Mouse (Mus musculus): ENCODE measurements around the gene Cyth3. TPM values are rescaled to one million over a fixed set of nuclear protein-coding genes. Genes with fewer than 3 reads are reported as not detected.

The Cyth3 gene
- polyA plus RNA-seq, 1 experiment from 2014 or later, result 41.6 TPM

DNA sequence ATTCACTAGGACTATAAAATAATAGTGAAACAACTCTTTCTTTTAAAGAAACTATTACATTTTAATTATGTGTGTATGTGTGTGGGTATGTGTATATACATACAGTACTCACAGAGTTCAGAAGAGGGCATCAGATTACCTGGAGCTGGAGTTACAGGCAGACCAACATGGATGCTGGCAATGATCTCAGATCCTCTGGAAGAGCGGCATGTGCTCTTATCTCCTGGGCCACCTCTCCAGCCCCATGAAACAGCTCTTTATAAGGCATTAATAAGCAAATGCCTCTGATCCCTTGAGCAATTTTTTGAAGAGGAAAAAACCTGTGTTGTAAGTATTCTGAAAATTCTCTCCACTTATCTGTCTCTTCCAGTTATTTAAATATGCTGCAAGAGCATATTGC, 43.8 kb downstream of the Cyth3 start:
- no peak overlapping the region for H3K4me2 ChIP-seq (ENCODE audit: low read length)
- no peaks in the 10 kb centered on the region for H3K9me3 ChIP-seq (ENCODE audit: control insufficient read depth, low read length)
- H3K27me3 ChIP-seq (replicated peaks; ENCODE audit: control insufficient read depth, insufficient read depth, low read length), result no peaks in the 10 kb centered on the region
- ATAC-seq, result no peak
- H3K9ac ChIP-seq (ENCODE audit: low read depth, low read length), result no peak overlapping the region
- H3K36me3 ChIP-seq (ENCODE audit: control insufficient read depth, insufficient read depth, low read length), result no peaks in the 10 kb centered on the region
- H3K4me3 ChIP-seq (ENCODE audit: low read length), result no peak overlapping the region
- WGBS, result 87% methylated on average over 1 of the region's 1 CpGs
- H3K27ac ChIP-seq (ENCODE audit: low read depth, low read length), result no peak overlapping the region
- H3K4me1 ChIP-seq (ENCODE audit: control insufficient read depth, insufficient read depth, low read depth, low read length), result no peaks in the 10 kb centered on the region; the same call in 1 of the 2 replicates

DNA sequence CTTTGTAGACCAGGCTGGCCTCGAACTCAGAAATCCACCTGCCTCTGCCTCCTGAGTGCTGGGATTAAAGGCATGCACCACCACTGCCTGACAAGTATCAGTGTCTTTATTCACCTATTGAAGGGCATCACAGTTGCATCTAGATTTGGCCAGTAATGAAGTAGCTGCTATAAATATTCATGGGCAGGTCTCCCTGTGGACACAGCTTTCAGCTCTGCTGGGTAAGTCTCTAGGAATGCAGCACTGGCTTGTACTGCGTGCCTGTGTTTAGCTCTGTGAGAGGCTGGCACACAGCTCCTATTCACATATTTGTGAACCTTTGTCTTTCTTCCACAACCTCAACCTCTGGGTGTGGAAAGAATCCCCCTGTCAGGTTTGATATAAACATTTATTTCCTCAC, 46.6 kb downstream of the Cyth3 start:
- Histone ChIP-seq H3K27ac (ENCODE audit: low read depth, low read length) (no peak overlapping the region), H3K9me3 (ENCODE audit: control insufficient read depth, low read length) (no peaks in the 10 kb centered on the region), H3K27me3 (replicated peaks; ENCODE audit: control insufficient read depth, insufficient read depth, low read length) (no peaks in the 10 kb centered on the region), H3K36me3 (ENCODE audit: control insufficient read depth, insufficient read depth, low read length) (no peaks in the 10 kb centered on the region), H3K4me1 (ENCODE audit: control insufficient read depth, insufficient read depth, low read depth, low read length) (no peaks in the 10 kb centered on the region; the same call in 1 of the 2 replicates), H3K9ac (ENCODE audit: low read depth, low read length) (no peak overlapping the region), H3K4me3 (ENCODE audit: low read length) (no peak overlapping the region), H3K4me2 (ENCODE audit: low read length) (no peak overlapping the region)
- no peak for ATAC-seq
- 29% methylated on average over 2 of the region's 2 CpGs for WGBS

DNA sequence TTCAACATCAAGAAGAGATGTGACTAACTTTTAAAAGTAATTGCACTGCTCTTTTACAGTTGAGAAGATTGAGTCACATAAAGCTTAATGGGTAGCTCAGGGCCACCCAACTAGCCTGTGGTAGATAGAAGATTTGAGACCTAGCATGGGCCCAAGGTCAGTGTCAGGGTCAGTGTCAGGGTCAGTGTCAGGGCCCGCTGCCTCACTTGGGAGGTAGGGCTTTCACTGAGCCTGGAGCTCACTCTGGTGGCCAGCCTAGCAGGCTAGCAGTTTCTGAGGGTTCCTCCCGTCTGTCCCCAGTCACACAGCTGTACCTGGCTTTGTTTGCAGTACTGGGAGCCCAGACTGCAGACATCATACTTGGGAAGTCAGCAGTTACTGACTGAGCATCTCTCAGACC, 47.1 kb downstream of the Cyth3 start:
- H3K9me3 ChIP-seq (ENCODE audit: control insufficient read depth, low read length), result no peaks in the 10 kb centered on the region
- no peak overlapping the region for H3K27ac ChIP-seq (ENCODE audit: low read depth, low read length)
- no peaks in the 10 kb centered on the region for H3K36me3 ChIP-seq (ENCODE audit: control insufficient read depth, insufficient read depth, low read length)
- H3K9ac ChIP-seq (ENCODE audit: low read depth, low read length), result no peak overlapping the region
- H3K27me3 ChIP-seq (replicated peaks; ENCODE audit: control insufficient read depth, insufficient read depth, low read length), result no peaks in the 10 kb centered on the region
- no peak for ATAC-seq
- 38% methylated on average over 2 of the region's 2 CpGs for WGBS
- no peak overlapping the region for H3K4me2 ChIP-seq (ENCODE audit: low read length)
- H3K4me3 ChIP-seq (ENCODE audit: low read length), result no peak overlapping the region
- no peaks in the 10 kb centered on the region; the same call in 1 of the 2 replicates for H3K4me1 ChIP-seq (ENCODE audit: control insufficient read depth, insufficient read depth, low read depth, low read length)

DNA sequence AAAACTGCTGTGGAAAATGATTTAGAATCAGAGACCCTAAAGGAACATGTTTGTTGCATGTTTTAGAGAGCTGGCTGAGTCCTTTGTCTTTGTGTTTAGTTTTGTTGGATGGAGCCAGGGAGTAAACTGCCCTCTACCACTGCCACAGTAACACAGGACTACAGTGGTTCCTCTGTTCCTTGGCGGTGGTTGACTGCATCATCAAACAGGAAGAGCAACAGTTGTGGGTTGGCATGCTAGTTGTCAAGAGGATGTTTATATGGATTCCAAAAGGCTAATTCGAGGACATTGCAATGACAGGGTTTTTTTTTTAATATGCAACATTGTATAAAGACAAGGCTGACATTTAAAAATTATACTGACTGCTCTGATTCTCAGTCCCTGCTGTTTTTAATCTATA, 47.6 kb downstream of the Cyth3 start:
- no peak overlapping the region for H3K4me2 ChIP-seq (ENCODE audit: low read length)

GRCm38 (mm10) chr5:143670740-143671415, 48.6 kb downstream of the Cyth3 start:
- no peak overlapping the region for H3K4me3 ChIP-seq (ENCODE audit: low read length)
- H3K9ac ChIP-seq (ENCODE audit: low read depth, low read length), result no peak overlapping the region
- H3K9me3 ChIP-seq (ENCODE audit: control insufficient read depth, low read length), result no peaks in the 10 kb centered on the region
- WGBS, result 71% methylated on average over 6 of the region's 6 CpGs
- H3K27ac ChIP-seq (ENCODE audit: low read depth, low read length), result no peak overlapping the region
- no peaks in the 10 kb centered on the region for H3K27me3 ChIP-seq (replicated peaks; ENCODE audit: control insufficient read depth, insufficient read depth, low read length)
- H3K36me3 ChIP-seq (ENCODE audit: control insufficient read depth, insufficient read depth, low read length), result no peaks in the 10 kb centered on the region
- no peak overlapping the region for H3K4me2 ChIP-seq (ENCODE audit: low read length)
- H3K4me1 ChIP-seq (ENCODE audit: control insufficient read depth, insufficient read depth, low read depth, low read length), result no peaks in the 10 kb centered on the region; the same call in 1 of the 2 replicates
- no peak for ATAC-seq

More for the DNA sequence above, 47.6 kb downstream of the Cyth3 start:
- no peaks in the 10 kb centered on the region for H3K9me3 ChIP-seq (ENCODE audit: control insufficient read depth, low read length)
- H3K27me3 ChIP-seq (replicated peaks; ENCODE audit: control insufficient read depth, insufficient read depth, low read length), result no peaks in the 10 kb centered on the region
- H3K27ac ChIP-seq (ENCODE audit: low read depth, low read length), result no peak overlapping the region
- WGBS, result 68% methylated on average over 2 of the region's 2 CpGs
- no peak overlapping the region for H3K4me3 ChIP-seq (ENCODE audit: low read length)
- no peaks in the 10 kb centered on the region; the same call in 1 of the 2 replicates for H3K4me1 ChIP-seq (ENCODE audit: control insufficient read depth, insufficient read depth, low read depth, low read length)
- no peak overlapping the region for H3K9ac ChIP-seq (ENCODE audit: low read depth, low read length)
- no peak for ATAC-seq
- H3K36me3 ChIP-seq (ENCODE audit: control insufficient read depth, insufficient read depth, low read length), result no peaks in the 10 kb centered on the region

DNA sequence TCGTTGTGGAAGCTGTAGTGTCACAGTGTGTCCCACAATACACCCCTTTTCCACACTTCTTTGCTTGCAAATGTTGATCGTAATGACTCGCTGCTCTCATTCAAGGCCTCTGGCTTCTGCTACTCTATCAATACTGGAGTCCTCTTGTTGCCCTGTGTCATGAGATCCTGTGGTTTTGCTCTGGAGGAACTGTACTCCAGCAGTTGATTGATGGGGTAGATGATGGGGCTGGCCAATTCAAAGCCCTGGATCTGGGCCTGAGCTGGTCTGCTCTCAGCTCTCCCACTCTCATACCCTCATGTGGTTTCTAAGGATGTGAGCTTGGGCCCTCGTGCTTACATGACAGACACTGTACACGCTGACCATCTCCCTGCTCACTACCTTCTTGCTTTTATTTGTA, 52.3 kb downstream of the Cyth3 start:
- 73% methylated on average over 5 of the region's 5 CpGs for WGBS

GRCm38 (mm10) chr5:143676218-143676985, 54.2 kb downstream of the Cyth3 start:
- ATAC-seq, result no peak

More for the DNA sequence above, 52.3 kb downstream of the Cyth3 start:
- ATAC-seq, result no peak
- no peaks in the 10 kb centered on the region for H3K36me3 ChIP-seq (ENCODE audit: control insufficient read depth, insufficient read depth, low read length)
- no peak overlapping the region for H3K9ac ChIP-seq (ENCODE audit: low read depth, low read length)
- no peak overlapping the region for H3K4me3 ChIP-seq (ENCODE audit: low read length)
- no peaks in the 10 kb centered on the region; the same call in 1 of the 2 replicates for H3K4me1 ChIP-seq (ENCODE audit: control insufficient read depth, insufficient read depth, low read depth, low read length)
- H3K27ac ChIP-seq (ENCODE audit: low read depth, low read length), result no peak overlapping the region
- H3K9me3 ChIP-seq (ENCODE audit: control insufficient read depth, low read length), result no peaks in the 10 kb centered on the region
- no peak overlapping the region for H3K4me2 ChIP-seq (ENCODE audit: low read length)
- no peaks in the 10 kb centered on the region for H3K27me3 ChIP-seq (replicated peaks; ENCODE audit: control insufficient read depth, insufficient read depth, low read length)

DNA sequence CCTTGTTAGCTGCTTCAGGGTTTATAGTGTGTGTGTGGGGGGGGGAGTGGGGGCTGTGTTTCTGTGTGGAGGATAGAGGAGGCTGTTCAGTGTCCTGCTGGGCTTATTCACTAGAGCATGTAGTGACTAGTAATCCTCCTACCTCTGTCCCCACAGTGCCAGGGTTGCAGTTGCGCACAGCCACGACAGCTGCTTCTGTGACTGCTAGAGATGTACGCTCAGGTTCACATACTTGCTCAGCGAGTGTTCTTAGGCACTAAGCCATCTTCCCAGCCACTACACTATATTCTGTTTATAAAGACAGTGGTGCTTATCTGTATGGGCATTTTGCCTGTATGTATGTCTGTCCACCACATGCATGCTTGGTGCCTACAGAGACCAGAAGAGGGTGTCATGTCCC, 55.1 kb downstream of the Cyth3 start:
- H3K4me3 ChIP-seq (ENCODE audit: low read length), result no peak overlapping the region

More at GRCm38 (mm10) chr5:143676218-143676985, 54.2 kb downstream of the Cyth3 start:
- Histone ChIP-seq H3K4me3 (ENCODE audit: low read length) (no peak overlapping the region), H3K9me3 (ENCODE audit: control insufficient read depth, low read length) (no peaks in the 10 kb centered on the region), H3K4me1 (ENCODE audit: control insufficient read depth, insufficient read depth, low read depth, low read length) (no peaks in the 10 kb centered on the region), H3K36me3 (ENCODE audit: control insufficient read depth, insufficient read depth, low read length) (no peaks in the 10 kb centered on the region), H3K27ac (ENCODE audit: low read depth, low read length) (no peak overlapping the region), H3K27me3 (replicated peaks; ENCODE audit: control insufficient read depth, insufficient read depth, low read length) (no peaks in the 10 kb centered on the region), H3K9ac (ENCODE audit: low read depth, low read length) (no peak overlapping the region), H3K4me2 (ENCODE audit: low read length) (no peak overlapping the region)
- 81% methylated on average over 5 of the region's 5 CpGs for WGBS

DNA sequence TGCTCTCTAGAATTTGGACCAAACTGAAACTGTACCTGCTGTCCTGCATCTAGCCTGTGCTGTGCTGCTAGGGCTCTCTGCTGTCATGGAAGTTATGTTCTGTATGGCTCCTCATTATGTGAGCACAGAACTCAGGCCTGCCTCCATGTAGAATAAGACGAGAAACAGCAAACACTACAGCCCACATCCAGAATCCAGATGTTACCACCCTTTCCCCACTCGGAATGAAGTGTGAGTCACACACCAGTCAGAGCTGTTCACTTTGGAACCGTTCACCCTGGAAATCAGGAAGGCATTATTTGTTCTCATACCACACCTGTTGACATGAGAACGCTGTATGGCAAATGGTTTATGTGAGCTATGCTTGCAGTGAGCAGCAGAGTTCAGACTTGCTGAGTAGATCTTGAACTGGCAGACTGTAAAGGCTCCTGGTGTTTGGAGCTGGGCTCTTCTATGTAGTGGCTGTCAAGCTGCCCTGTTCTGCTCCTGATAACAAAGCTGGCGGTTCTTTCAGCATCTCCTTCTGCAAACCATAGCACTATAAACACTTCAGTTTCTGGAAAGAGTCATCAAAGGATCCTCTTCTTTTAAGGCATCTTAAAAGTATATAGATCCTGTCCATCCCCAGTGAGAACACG, 56.5 kb downstream of the Cyth3 start:
- Histone ChIP-seq H3K9ac (ENCODE audit: low read depth, low read length) (no peak overlapping the region), H3K4me1 (ENCODE audit: control insufficient read depth, insufficient read depth, low read depth, low read length) (no peaks in the 10 kb centered on the region), H3K27ac (ENCODE audit: low read depth, low read length) (no peak overlapping the region), H3K9me3 (ENCODE audit: control insufficient read depth, low read length) (no peaks in the 10 kb centered on the region), H3K27me3 (replicated peaks; ENCODE audit: control insufficient read depth, insufficient read depth, low read length) (no peaks in the 10 kb centered on the region), H3K4me2 (ENCODE audit: low read length) (no peak overlapping the region), H3K4me3 (ENCODE audit: low read length) (no peak overlapping the region), H3K36me3 (ENCODE audit: control insufficient read depth, insufficient read depth, low read length) (no peaks in the 10 kb centered on the region)
- ATAC-seq, result no peak
- 82% methylated on average over 6 of the region's 6 CpGs for WGBS

More for the DNA sequence above, 55.1 kb downstream of the Cyth3 start:
- no peak overlapping the region for H3K9ac ChIP-seq (ENCODE audit: low read depth, low read length)
- no peaks in the 10 kb centered on the region for H3K27me3 ChIP-seq (replicated peaks; ENCODE audit: control insufficient read depth, insufficient read depth, low read length)
- no peaks in the 10 kb centered on the region for H3K4me1 ChIP-seq (ENCODE audit: control insufficient read depth, insufficient read depth, low read depth, low read length)
- H3K36me3 ChIP-seq (ENCODE audit: control insufficient read depth, insufficient read depth, low read length), result no peaks in the 10 kb centered on the region
- no peak for ATAC-seq
- H3K9me3 ChIP-seq (ENCODE audit: control insufficient read depth, low read length), result no peaks in the 10 kb centered on the region
- H3K27ac ChIP-seq (ENCODE audit: low read depth, low read length), result no peak overlapping the region
- 62% methylated on average over 4 of the region's 4 CpGs for WGBS
- no peak overlapping the region for H3K4me2 ChIP-seq (ENCODE audit: low read length)
